Mouse (Mus musculus) adrenal gland, postnatal 14 days (tissue): ENCODE data around the gene Rpl10a. TPM values are rescaled to one million over a fixed set of nuclear protein-coding genes. Genes with fewer than 3 reads are reported as not detected.
"Not testable (repeated sequence)": the region's sequence is repeated elsewhere in the genome, so short reads cannot be mapped to it uniquely, and the experiment has no call there.

Experiments
- DNase-seq: peaks from one replicate; pipeline ENCODE4 v3.0.0; 2021; ENCODE audit warnings: mixed read lengths
- total RNA-seq: library from RNA; stranded (reverse); gene quantifications from 2 replicates; pipeline ENCODE4 v1.2.3, GENCODE M21; 2021

Rpl10a gene
- total RNA-seq, 1 experiment from 2014 or later: 814 TPM

GRCm38 (mm10) chr17:28358576-28359261 is 30.4 kb downstream of the Rpl10a start:
- DNase-seq: not testable (repeated sequence)

DNA sequence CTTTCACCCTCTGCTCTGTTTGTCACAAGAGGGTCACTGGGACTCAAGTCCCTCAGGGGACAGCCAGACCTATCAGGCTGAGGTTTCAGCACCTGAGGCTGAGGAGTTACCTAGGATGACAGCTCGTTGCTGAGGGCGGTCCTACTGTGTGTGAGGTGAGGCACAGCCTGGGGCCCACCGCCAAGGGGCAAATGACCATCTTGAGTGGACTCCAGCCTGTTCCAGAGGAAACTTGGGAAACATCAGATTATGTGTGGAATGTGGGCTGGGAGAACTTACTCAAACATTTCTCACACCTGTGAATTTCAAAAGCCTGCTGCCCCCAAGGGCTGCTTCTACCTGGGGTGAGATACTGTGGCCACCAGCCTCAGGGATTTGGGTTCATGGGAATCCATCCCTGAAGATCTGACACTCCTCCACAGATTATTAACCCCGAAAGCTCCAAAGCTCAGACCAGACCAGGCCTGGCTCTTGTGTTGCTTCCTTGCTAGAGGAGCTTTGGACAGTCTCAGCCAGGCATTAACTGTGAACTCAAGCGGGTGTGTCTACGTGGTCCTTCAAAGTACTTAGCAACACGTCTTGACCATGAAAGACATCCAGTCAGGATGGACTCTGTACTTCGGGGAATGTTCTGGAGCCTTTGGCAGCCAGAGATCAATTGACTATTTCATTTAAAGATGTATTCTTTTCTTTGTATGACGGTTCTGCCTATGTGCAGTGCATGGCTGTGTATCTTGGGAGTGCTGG is 32.4 kb downstream of the Rpl10a start:
- no peak for DNase-seq

- DNase-seq: no peak
Observed at GRCm38 (mm10) chr17:28361921-28362652, 33.8 kb downstream of the Rpl10a start.

DNA sequence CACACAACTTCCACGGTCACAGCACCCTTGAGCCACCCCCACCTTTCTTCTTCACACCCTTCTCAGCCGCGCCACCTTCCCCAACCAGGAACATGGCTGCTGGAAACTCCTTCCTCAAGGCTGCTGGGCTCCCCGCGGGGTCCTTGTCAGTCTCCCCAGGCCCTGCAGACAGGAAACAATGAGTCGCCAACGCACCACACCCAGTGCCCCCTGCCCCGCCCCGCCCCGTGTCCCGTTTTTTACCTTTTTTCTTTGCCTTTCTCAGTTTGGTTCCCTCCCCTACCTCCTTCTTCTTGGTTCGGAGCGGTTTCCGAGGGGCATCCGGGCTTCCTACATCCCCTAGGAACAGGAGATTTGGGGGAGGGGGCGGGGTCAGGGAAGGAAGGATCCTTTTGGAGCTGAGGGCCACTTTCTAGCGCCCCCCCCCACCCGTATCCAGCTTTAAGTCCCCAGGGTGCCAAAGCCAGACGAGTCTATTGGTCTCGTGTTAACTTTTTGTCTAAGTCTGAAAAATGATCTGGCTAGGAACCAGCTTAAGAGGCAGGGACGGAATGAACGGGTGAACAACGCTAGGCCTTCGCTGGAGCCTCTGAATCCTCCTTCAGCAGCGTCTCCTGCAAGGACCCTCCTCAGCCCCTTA is 34.5 kb downstream of the Rpl10a start:
- no peak for DNase-seq

DNA sequence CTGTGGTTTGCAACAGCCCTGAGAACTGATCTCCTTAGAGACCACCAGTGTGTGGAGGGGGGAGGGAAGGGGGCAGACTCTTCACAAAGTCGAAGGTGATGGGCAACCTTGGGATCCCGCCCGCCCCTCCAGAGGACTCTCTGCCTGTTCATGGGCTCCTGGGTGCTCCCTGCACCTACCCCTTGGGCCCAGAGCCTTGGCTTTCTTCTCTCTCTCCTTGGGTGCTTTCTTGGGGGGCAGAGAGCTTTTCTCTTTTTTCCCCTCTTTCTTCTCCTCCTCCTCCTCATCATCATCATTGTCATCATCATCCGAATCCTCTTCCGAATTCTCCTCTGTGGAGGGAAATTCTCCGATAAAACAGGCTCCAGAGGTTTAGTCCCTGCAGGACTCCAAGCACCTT is 35.2 kb downstream of the Rpl10a start:
- DNase-seq: no peak

- no peak for DNase-seq
Observed at GRCm38 (mm10) chr17:28365122-28365521, 36.9 kb downstream of the Rpl10a start, which contains the start of gene Tulp1. Tulp1 (minus strand) TSS chr17:28365222.

- DNase-seq: peak; percentile 90
Observed at GRCm38 (mm10) chr17:28368449-28368848, 40.2 kb downstream of the Rpl10a start.

DNA sequence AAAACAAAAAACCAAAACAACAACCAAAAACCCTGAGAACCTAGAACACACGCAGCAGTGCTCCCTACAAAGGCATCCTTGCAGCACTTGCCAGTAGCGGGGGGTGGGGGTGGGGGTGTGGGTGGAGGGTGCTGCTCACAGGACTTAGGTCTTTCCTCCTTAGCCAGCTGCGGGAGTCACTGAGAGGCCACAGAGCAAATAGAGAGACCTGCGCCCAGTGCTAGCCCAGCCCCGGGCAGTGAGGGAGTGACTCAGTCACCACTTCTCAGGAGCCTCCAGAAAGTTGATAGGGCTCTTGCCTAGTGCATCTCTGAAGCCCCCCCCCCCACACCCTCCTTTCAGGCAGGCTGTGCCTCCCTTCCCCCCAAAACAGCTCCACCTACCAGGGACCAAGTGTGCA is 40.8 kb downstream of the Rpl10a start:
- DNase-seq: no peak

DNA sequence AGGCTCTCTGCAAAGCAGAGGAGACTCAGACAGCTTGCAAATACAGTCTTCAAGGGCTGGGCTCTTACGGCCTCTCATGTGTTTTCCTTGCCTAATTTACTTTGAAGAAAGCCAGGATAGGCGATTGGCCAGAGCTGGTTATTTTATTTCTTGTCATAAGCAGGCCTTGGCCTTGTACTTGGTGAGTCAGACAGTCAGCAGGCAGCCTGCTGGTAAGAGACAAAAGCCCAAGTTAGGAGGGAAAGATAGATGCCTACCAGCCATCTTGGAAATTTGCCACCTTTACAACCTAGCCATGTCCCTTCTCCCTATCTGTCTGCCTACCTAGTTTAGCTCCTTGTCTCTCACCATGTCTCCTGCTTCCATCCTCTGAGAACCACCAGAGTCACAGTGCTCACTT is 43.0 kb downstream of the Rpl10a start:
- DNase-seq: peak; percentile 72

DNA sequence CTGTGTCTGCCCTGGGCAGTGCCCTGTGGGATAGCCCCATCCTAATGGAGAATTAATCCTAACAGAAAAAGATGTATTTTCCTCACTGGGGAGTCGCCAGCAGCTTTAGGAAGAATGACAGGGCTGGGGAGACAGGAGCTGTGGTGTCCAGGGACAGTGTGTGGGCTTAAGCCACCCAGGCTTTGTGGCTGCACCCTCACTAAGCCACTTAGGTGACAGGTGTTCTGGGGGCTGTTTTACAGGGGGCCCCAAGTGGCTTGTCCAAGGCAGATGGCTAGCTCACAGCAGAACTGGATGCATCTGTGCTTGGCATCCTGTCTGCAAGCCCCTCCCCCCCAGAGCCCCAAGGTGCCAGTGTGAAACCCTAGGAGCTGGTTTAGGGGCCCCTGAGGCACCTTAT is 43.7 kb downstream of the Rpl10a start:
- DNase-seq: no peak

DNA sequence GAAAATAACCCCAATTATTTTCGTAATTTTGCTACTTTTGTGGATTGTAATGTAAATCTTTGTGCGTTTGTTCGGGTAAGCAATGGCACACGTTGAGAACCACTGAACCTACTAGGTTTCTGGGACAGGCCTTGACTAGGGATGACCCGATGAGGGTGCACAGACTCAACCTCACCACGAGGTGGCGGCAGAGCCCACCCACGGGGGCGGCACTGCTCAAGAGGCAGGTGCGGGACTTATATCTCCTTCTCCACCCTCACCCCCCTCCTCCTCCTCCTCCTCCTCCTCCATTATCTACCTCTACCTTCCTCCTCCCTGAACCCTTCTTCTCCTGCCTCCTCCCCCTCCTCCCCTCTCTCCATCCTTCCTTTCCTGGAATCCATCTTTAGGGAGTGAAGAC is 45.5 kb downstream of the Rpl10a start:
- DNase-seq: peak; percentile 80

DNA sequence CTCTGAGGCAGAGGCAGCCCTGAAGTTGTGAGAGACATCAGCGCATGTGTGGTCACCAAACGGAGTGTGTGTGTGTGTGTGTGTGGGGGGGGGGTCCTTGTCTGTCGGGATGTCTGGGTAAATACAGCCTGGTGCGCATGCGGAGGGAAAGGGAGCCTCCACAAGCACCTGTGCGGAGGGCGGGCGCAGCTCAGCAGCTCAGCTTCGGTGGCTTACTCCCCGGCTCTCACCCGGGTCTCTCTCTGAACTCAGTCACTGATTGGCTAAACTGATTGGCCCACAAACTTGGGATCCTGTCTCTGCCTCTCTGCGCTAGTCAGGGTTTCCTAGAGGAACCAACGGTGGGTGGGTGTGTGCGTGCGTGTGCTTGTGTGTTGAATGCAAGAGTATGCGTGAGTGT is 46.2 kb downstream of the Rpl10a start:
- no peak for DNase-seq

GRCm38 (mm10) chr17:28375592-28376061 is 47.4 kb downstream of the Rpl10a start:
- no peak for DNase-seq

GRCm38 (mm10) chr17:28380255-28380654 is 52.0 kb downstream of the Rpl10a start:
- no peak for DNase-seq

Other genes with a start within 250 kb of the Rpl10a start
- not detected in 2 replicates for gene Tcp11, start 247.8 kb upstream of the Rpl10a start, total RNA-seq
- gene Scube3, start 186.3 kb upstream of the Rpl10a start, total RNA-seq: 10.9 and 11.9 TPM in 2 replicates
- 36.8 and 43.4 TPM in 2 replicates for gene Zfp523, start 151.3 kb upstream of the Rpl10a start, total RNA-seq
- gene Def6, start 120.7 kb upstream of the Rpl10a start, total RNA-seq: 3.3 and 8.9 TPM in 2 replicates
- 36.1 and 39.8 TPM in 2 replicates for gene Ppard, start 95.8 kb upstream of the Rpl10a start, total RNA-seq
- gene Fance, start 15.0 kb upstream of the Rpl10a start, total RNA-seq: 20.5 and 29.6 TPM in 2 replicates
- 10.6 and 11.4 TPM in 2 replicates for gene Tead3, start 22.3 kb downstream of the Rpl10a start, total RNA-seq
- gene Tulp1, start 36.8 kb downstream of the Rpl10a start, total RNA-seq: 0.71 TPM in 1 of 2 replicates, not detected in the other
- gene Fkbp5, start 189.1 kb downstream of the Rpl10a start, total RNA-seq: 73.0 and 118 TPM in 2 replicates
- gene Armc12, start 202.3 kb downstream of the Rpl10a start, total RNA-seq: not detected in 2 replicates
- gene Clpsl2, start 220.9 kb downstream of the Rpl10a start, total RNA-seq: not detected in 2 replicates
- gene Clps, start 232.3 kb downstream of the Rpl10a start, total RNA-seq: not detected in 2 replicates
- gene Lhfpl5, start 247.2 kb downstream of the Rpl10a start, total RNA-seq: 1.7 and 3.3 TPM in 2 replicates